Mouse (Mus musculus): ENCODE measurements at regions not wholly inside any gene's neighbourhood (a gene's known extent, or its start where the extent isn't known, plus 50 kb on each side); places are given as distances from the start of the nearest gene placed in this dataset.
A peak's percentile ranks its signal among the peaks of the same experiment; 100 is the strongest.

DNA sequence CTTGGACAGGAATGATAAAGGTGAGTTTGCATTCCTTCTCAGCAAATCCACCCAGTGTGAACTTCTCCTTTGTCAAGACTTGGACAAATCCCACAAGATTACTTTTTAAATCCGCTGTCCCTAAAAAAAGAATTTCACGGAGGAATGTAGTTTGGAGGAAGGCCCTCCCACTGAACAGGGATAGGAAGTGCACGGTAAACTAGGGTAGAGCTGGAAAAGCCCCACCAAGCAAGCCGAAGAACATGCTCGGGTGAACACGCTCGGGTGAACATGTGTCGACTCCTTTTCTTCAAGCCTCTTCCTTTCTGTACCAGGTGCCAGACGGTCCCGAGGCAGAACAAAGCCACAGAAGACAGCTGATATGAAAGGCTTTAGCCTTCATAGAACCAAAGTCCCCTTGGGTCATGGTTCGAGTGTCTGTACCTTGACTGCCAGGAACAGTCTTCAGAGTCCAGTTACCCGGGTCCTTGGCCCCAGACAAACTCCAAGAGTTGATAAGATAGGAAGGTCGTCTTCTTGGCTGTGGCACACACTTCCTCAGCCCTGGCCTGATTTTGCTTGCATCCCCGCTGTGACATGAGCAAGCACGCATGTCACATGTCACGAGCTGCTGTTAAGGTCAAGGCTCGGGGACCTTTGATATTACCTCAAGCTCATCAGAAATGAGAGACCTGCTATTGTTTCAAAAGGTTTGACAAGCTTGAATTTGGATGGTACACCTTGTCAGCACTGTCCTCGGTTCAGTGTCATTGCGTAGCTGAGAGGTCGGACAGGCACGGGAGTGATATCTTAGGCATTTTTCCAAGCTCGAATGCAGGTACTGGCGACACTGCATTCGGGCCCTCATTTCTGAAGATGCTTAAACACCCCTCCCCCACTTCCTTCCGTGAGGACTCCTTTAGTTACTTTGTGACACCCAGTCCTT is 51.5 kb upstream of the Ryk start:
- DNase-seq (ENCODE audit: low read depth) = no peak

- peak; percentile 80 for DNase-seq (ENCODE audit: low read depth)
Observed at GRCm38 (mm10) chr9:102784329-102785026, 50.2 kb upstream of the Ryk start.

Measured in naive thymus-derived CD4-positive, alpha-beta T cell, adult 2 months (primary cell).